Mouse (Mus musculus) MEL (cell line): Measurements from ENCODE around the gene Stk10. TPM values are rescaled to one million over a fixed set of nuclear protein-coding genes. Genes with fewer than 3 reads are reported as not detected.

ENCODE experiments used
- DNase-seq: peaks from one replicate; pipeline ENCODE4 v3.0.0; 2011; ENCODE audit warnings: low read depth, low spot score
- H3K27ac ChIP-seq: 2 replicates; pipeline ENCODE4 v1.5.1; 2012; ENCODE audit warnings: low read depth, mild to moderate bottlenecking, control low read depth, low read length, moderate library complexity; ENCODE audit not compliant: control insufficient read depth
- H3K27me3 ChIP-seq, 2 experiments: fragments of 150-350 bp in 1 of 2; sonication (generic) in 1 of 2; 2 replicates each; pipeline ENCODE4 v1.6.1; 2012; ENCODE audit warnings: low read length in 2 of 2, mild to moderate bottlenecking in 2 of 2, improper control_type of control experiment in 1 of 2, moderate library complexity in 1 of 2; ENCODE audit not compliant: insufficient read depth in 2 of 2, control insufficient read depth in 1 of 2
- H3K36me3 ChIP-seq, 2 experiments: 2 replicates each; pipeline ENCODE4 v1.6.1; 2012 to 2014; ENCODE audit warnings: low read length in 2 of 2, improper control_type of control experiment in 1 of 2, inconsistent platforms in 1 of 2, mild to moderate bottlenecking in 1 of 2; ENCODE audit not compliant: insufficient read depth in 2 of 2, control insufficient read depth in 1 of 2
- H3K4me1 ChIP-seq, 2 experiments: fragments of 150-350 bp in 1 of 2; sonication (generic) in 1 of 2; 2 replicates each; pipeline ENCODE4 v1.6.1; 2012; ENCODE audit warnings: low read length in 2 of 2, improper control_type of control experiment in 1 of 2, mild to moderate bottlenecking in 1 of 2; ENCODE audit not compliant: insufficient read depth in 2 of 2, control insufficient read depth in 1 of 2
- H3K4me3 ChIP-seq, 2 experiments: fragments of 150-350 bp in 1 of 2; sonication (generic) in 1 of 2; 2 replicates each; pipeline ENCODE4 v1.5.1; 2012; ENCODE audit warnings: low read depth in 2 of 2, low read length in 2 of 2, mild to moderate bottlenecking in 2 of 2, moderate library complexity in 2 of 2, control low read depth in 1 of 2, improper control_type of control experiment in 1 of 2; ENCODE audit not compliant: control insufficient read depth in 1 of 2, insufficient read depth in 1 of 2
- H3K79me2 ChIP-seq: 2 replicates; pipeline ENCODE4 v1.6.1; 2012; ENCODE audit warnings: mild to moderate bottlenecking, low read length, moderate library complexity; ENCODE audit not compliant: control insufficient read depth, poor library complexity, insufficient read depth
- H3K9ac ChIP-seq: 2 replicates; pipeline ENCODE4 v1.6.1; 2012; ENCODE audit warnings: low read depth, mild to moderate bottlenecking, control low read depth, low read length, moderate library complexity; ENCODE audit not compliant: control insufficient read depth, poor library complexity, severe bottlenecking
- H3K9me3 ChIP-seq: fragments of 150-350 bp; sonication (generic); replicated peaks from 2 replicates; pipeline ENCODE4 v1.6.1; 2012; ENCODE audit warnings: mild to moderate bottlenecking, low read length, improper control_type of control experiment, moderate library complexity; ENCODE audit not compliant: insufficient read depth
- CTCF ChIP-seq, 3 experiments: IDR thresholded peaks in 2 of 3; conservative IDR thresholded peaks in 1 of 3; 2 replicates each; pipeline ENCODE4 v1.5.1; 2011 to 2012; ENCODE audit warnings: low read length in 3 of 3, low read depth in 2 of 3, mild to moderate bottlenecking in 2 of 3, improper control_type of control experiment in 1 of 3, inconsistent platforms in 1 of 3, mixed read lengths in 1 of 3, moderate library complexity in 1 of 3; ENCODE audit not compliant: control insufficient read depth in 1 of 3, insufficient read depth in 1 of 3, poor library complexity in 1 of 3, severe bottlenecking in 1 of 3
- E2F4 ChIP-seq: IDR thresholded peaks from 2 replicates; pipeline ENCODE4 v1.6.1; 2011; ENCODE audit warnings: low read depth, low read length, improper control_type of control experiment, borderline replicate concordance
- ELF1 ChIP-seq: IDR thresholded peaks from 2 replicates; pipeline ENCODE4 v1.6.1; 2014; ENCODE audit warnings: low read depth, mild to moderate bottlenecking, inconsistent platforms, low read length, improper control_type of control experiment, moderate library complexity
- EP300 ChIP-seq, 2 experiments: IDR thresholded peaks; 2 replicates each; pipeline ENCODE4 v1.6.1; 2011; ENCODE audit warnings: improper control_type of control experiment in 2 of 2, low read length in 2 of 2, low read depth in 1 of 2, mild to moderate bottlenecking in 1 of 2
- MAFK ChIP-seq: IDR thresholded peaks from 2 replicates; pipeline ENCODE4 v1.6.1; 2011; ENCODE audit warnings: low read depth, mild to moderate bottlenecking, low read length, improper control_type of control experiment, borderline replicate concordance
- MAX ChIP-seq: IDR thresholded peaks from 2 replicates; pipeline ENCODE4 v1.6.1; 2011; ENCODE audit warnings: low read length, improper control_type of control experiment
- MXI1 ChIP-seq: IDR thresholded peaks from 2 replicates; pipeline ENCODE4 v1.6.1; 2011; ENCODE audit warnings: mild to moderate bottlenecking, low read depth, low read length, improper control_type of control experiment
- MYB ChIP-seq: IDR thresholded peaks from 2 replicates; pipeline ENCODE4 v1.6.1; 2011; ENCODE audit warnings: mild to moderate bottlenecking, low read depth, low read length, improper control_type of control experiment
- MYC ChIP-seq: IDR thresholded peaks from 2 replicates; pipeline ENCODE4 v1.6.1; 2011; ENCODE audit warnings: low read depth, mild to moderate bottlenecking, low read length, improper control_type of control experiment, moderate library complexity
- POLR2A ChIP-seq, 2 experiments: IDR thresholded peaks; 2 replicates each; pipeline ENCODE4 v1.6.1; 2011 to 2012; ENCODE audit warnings: low read length in 2 of 2, mild to moderate bottlenecking in 2 of 2, control low read depth in 1 of 2, improper control_type of control experiment in 1 of 2, low read depth in 1 of 2, moderate library complexity in 1 of 2; ENCODE audit not compliant: control insufficient read depth in 1 of 2, insufficient read depth in 1 of 2, poor library complexity in 1 of 2
- RAD21 ChIP-seq: IDR thresholded peaks from 2 replicates; pipeline ENCODE4 v1.6.1; 2011; ENCODE audit warnings: mild to moderate bottlenecking, low read depth, low read length, improper control_type of control experiment
- UBTF ChIP-seq: IDR thresholded peaks from 2 replicates; pipeline ENCODE4 v1.6.1; 2012; ENCODE audit warnings: low read depth, mild to moderate bottlenecking, inconsistent platforms, low read length, improper control_type of control experiment, moderate library complexity, borderline replicate concordance; ENCODE audit not compliant: insufficient read depth
- USF2 ChIP-seq, 2 experiments: IDR thresholded peaks; 2 replicates each; pipeline ENCODE4 v1.6.1; 2011 to 2012; ENCODE audit warnings: improper control_type of control experiment in 2 of 2, low read length in 2 of 2, borderline replicate concordance in 1 of 2, inconsistent platforms in 1 of 2, low read depth in 1 of 2, mild to moderate bottlenecking in 1 of 2; ENCODE audit not compliant: insufficient read depth in 1 of 2
- ZMIZ1 ChIP-seq: IDR thresholded peaks from 2 replicates; pipeline ENCODE4 v1.6.1; 2012; ENCODE audit warnings: low read depth, mild to moderate bottlenecking, inconsistent platforms, low read length, improper control_type of control experiment, moderate library complexity
- ZNF384 ChIP-seq: IDR thresholded peaks from 2 replicates; pipeline ENCODE4 v1.6.1; 2012; ENCODE audit warnings: low read depth, mild to moderate bottlenecking, inconsistent platforms, low read length, improper control_type of control experiment
- polyA plus RNA-seq, 2 experiments: library from polyadenylated mRNA; stranded (reverse) in 1 of 2; unstranded in 1 of 2; fragments of >175 nt in 1 of 2; fragments of >200 nt in 1 of 2; gene quantifications; 2 replicates each; pipeline versions ENCODE4 v1.2.1 to v1.2.4; 2012; ENCODE audit warnings: low replicate concordance in 2 of 2, low read depth in 1 of 2; ENCODE audit not compliant: insufficient read length in 2 of 2, insufficient read depth in 1 of 2, missing spikeins in 1 of 2
- total RNA-seq: library from RNA; depleted of rRNA; stranded (reverse); fragments of 300-350 nt; gene quantifications from 2 replicates; pipeline ENCODE4 v1.2.3, GENCODE M21; 2012

The Stk10 gene
- total and polyA plus RNA-seq, 3 experiments = 10.8 to 14.4 TPM; not detected in 1

DNA sequence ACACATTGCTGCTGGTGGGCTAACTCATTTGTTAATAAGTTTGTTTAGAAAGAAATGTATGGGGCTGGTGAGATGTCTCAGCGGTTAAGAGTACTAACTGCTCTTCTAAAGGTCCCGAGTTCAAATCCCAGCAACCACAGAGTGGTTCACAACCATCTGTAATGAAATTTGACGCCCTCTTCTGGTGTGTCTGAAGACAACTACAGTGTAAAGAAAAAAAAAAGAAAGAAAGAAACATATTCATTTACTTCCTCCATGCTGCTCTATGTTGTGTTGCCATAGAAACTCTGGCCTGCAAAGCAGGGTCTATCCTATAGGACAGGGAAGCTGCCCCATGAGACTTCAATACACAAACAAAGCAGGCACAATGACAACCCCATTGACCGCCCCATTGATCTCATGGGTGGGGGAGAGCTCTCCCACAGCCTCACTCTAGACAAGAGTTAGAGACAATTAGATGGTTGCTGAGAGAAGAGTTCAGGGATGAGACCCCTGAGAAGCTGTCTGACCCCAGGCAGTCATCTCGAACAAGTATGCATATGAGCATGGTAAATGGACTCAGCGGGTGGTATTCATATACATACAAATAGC is 86.9 kb downstream of the Stk10 start:
- Histone ChIP-seq H3K79me2 (no peaks in the 10 kb centered on the region), H3K4me3 (no peak overlapping the region), H3K27me3 (no peaks in the 10 kb centered on the region), H3K27ac (no peak overlapping the region), H3K36me3 (peaks cover 0 to 8% of the 10 kb centered on the region in 2 experiments; a peak in 2 of 4 replicates), H3K9ac (no peak overlapping the region), H3K9me3 (no peaks in the 10 kb centered on the region), H3K4me1 (peaks cover 4 to 7% of the 10 kb centered on the region in 2 experiments; a peak in 3 of 4 replicates)
- peak in 1 of 3 experiments; percentile 10; a peak in 1 of 6 replicates for TF ChIP-seq CTCF (IDR thresholded peaks at IDR 0.05 in 2 of 3, conservative IDR thresholded peaks at IDR 0.05 in 1 of 3; ENCODE audit: control insufficient read depth in 1 of 3, insufficient read depth in 1 of 3, low read depth in 2 of 3, low read length in 3 of 3, poor library complexity in 1 of 3, severe bottlenecking in 1 of 3)
- TF ChIP-seq MXI1 = no peak
- TF ChIP-seq ZNF384 = peak; percentile 72
- TF ChIP-seq POLR2A (IDR thresholded peaks at IDR 0.05; ENCODE audit: control insufficient read depth in 1 of 2, insufficient read depth in 1 of 2, low read depth in 1 of 2, low read length in 2 of 2, poor library complexity in 1 of 2) = no peak
- peak; percentile 32 for DNase-seq

- H3K36me3 ChIP-seq = peaks cover 0 to 8% of the 10 kb centered on the region in 2 experiments; a peak in 2 of 4 replicates
- no peak overlapping the region for H3K27ac ChIP-seq
- no peak for TF ChIP-seq ZNF384
- no peak for TF ChIP-seq USF2 (IDR thresholded peaks at IDR 0.05; ENCODE audit: borderline replicate concordance in 1 of 2, insufficient read depth in 1 of 2, low read depth in 1 of 2, low read length in 2 of 2)
- TF ChIP-seq MYB = no peak
- TF ChIP-seq EP300 (IDR thresholded peaks at IDR 0.05; ENCODE audit: low read depth in 1 of 2, low read length in 2 of 2) = no peak
- no peak for TF ChIP-seq UBTF
- TF ChIP-seq MYC = no peak
- TF ChIP-seq MAFK = no peak
- no peak for TF ChIP-seq MXI1
- TF ChIP-seq ELF1 = no peak
- TF ChIP-seq E2F4 = no peak
- no peak for TF ChIP-seq ZMIZ1
- TF ChIP-seq MAX = no peak
- TF ChIP-seq RAD21 = no peak
- TF ChIP-seq, all 39 proteins: peak for 0
- H3K4me1 ChIP-seq = peaks cover 4 to 7% of the 10 kb centered on the region in 2 experiments; a peak in 3 of 4 replicates
- H3K79me2 ChIP-seq = no peaks in the 10 kb centered on the region
- DNase-seq = no peak
- H3K9me3 ChIP-seq = no peaks in the 10 kb centered on the region
- no peak overlapping the region for H3K4me3 ChIP-seq
- H3K27me3 ChIP-seq = no peaks in the 10 kb centered on the region
- no peak overlapping the region for H3K9ac ChIP-seq
Measured at GRCm38 (mm10) chr11:32621831-32622478, 88.8 kb downstream of the Stk10 start.
